Mouse (Mus musculus): Measurements from ENCODE around the gene 4932438H23Rik. TPM values are rescaled to one million over a fixed set of nuclear protein-coding genes. Genes with fewer than 3 reads are reported as not detected.
A peak's percentile ranks its signal among the peaks of the same experiment; 100 is the strongest.

4932438H23Rik gene
- polyA plus RNA-seq, 1 experiment from 2014 or later = not detected

DNA sequence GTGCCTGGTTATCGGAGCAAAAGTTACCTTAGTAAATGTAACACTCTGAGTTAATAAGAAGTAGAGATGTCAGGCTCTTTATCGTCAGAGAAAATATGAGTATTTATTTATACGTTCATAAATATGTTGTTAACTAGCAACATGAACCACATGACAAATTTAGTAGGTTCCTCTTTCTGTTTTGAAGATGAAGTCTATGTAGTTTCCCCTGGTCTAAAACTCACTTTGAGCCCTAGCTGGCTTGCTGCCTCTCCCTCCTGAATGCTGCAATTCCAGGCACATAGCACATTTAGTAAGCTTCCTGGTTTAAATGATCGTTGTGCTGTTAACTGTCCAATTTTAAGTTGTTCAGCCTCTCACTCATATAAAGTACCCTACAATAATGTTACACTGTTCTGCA is 64.2 kb downstream of the 4932438H23Rik start:
- Histone ChIP-seq H3K27ac (ENCODE audit: low read length) (no peak overlapping the region), H3K9me3 (replicated peaks; ENCODE audit: control insufficient read depth, low read length) (no peaks in the 10 kb centered on the region), H3K9ac (ENCODE audit: low read length) (no peak overlapping the region), H3K27me3 (ENCODE audit: control insufficient read depth, insufficient read depth, low read length) (no peaks in the 10 kb centered on the region), H3K4me1 (ENCODE audit: control insufficient read depth, insufficient read depth, low read length) (no peaks in the 10 kb centered on the region), H3K4me2 (ENCODE audit: low read depth, low read length) (no peak overlapping the region), H3K36me3 (ENCODE audit: control insufficient read depth, insufficient read depth) (peaks cover 72% of the 10 kb centered on the region), H3K4me3 (ENCODE audit: low read length) (no peak overlapping the region)
- 95% methylated on average over 4 of the region's 4 CpGs for WGBS
- ATAC-seq (replicated peaks; ENCODE audit: extremely low read depth, insufficient read depth, low FRiP score) = no peak

DNA sequence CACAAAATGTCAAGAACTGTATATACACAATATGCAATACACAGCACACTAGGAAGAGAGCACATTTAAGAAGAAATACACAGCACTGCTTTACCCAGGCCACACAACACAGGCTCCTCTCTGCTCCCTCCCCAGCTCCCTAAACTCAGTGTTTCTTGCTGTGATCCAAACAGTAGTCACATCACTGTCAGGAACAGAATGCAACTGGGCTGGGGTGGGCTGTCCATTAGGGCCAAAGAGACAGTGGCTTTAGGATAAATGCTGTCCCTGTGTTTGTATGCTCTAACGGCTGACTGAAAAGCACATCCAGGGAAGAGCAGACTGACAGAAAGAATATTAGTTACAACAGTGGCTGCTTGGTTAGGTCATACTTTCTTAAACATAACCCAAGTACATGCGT is 65.0 kb downstream of the 4932438H23Rik start:
- no peak for ATAC-seq (replicated peaks; ENCODE audit: extremely low read depth, insufficient read depth, low FRiP score)
- WGBS = 90% methylated on average over 2 of the region's 2 CpGs

DNA sequence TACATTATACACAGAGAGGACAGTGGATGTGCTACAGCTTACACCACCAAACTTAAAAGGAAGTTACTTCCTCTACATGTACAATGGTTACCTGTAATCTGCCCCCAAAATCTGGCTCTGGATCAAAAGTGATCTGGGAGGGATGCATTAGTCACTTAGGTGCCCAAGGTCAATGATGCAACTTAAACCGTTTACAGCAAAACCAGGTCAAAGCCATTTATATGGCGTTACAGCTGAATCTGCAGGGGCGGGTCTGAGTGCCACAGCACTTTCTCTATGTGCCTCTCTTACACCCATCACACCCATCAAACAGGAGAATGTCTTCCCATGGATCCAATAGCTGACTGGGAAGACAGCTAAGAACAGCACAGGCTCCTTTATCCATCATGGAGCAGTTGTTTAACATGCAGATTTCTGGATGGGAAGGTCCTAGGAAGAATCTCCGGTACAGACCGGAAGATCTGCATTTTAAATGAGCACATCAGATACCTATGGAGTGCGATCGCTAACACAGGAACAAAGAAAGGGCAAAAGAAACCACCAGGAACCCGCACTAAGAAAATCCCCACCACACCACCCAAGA is 65.7 kb downstream of the 4932438H23Rik start:
- H3K4me1 ChIP-seq (ENCODE audit: control insufficient read depth, insufficient read depth, low read length) = no peaks in the 10 kb centered on the region
- H3K9me3 ChIP-seq (replicated peaks; ENCODE audit: control insufficient read depth, low read length) = no peaks in the 10 kb centered on the region
- 92% methylated on average over 8 of the region's 8 CpGs for WGBS
- H3K36me3 ChIP-seq (ENCODE audit: control insufficient read depth, insufficient read depth) = peaks cover 76% of the 10 kb centered on the region
- no peak overlapping the region for H3K4me3 ChIP-seq (ENCODE audit: low read length)
- H3K4me2 ChIP-seq (ENCODE audit: low read depth, low read length) = no peak overlapping the region
- H3K9ac ChIP-seq (ENCODE audit: low read length) = no peak overlapping the region
- no peak for ATAC-seq (replicated peaks; ENCODE audit: extremely low read depth, insufficient read depth, low FRiP score)
- no peak overlapping the region for H3K27ac ChIP-seq (ENCODE audit: low read length)
- H3K27me3 ChIP-seq (ENCODE audit: control insufficient read depth, insufficient read depth, low read length) = no peaks in the 10 kb centered on the region

More for the DNA sequence above, 65.0 kb downstream of the 4932438H23Rik start:
- Histone ChIP-seq H3K27ac (ENCODE audit: low read length) (no peak overlapping the region), H3K4me1 (ENCODE audit: control insufficient read depth, insufficient read depth, low read length) (no peaks in the 10 kb centered on the region), H3K27me3 (ENCODE audit: control insufficient read depth, insufficient read depth, low read length) (no peaks in the 10 kb centered on the region), H3K9ac (ENCODE audit: low read length) (no peak overlapping the region), H3K4me2 (ENCODE audit: low read depth, low read length) (no peak overlapping the region), H3K9me3 (replicated peaks; ENCODE audit: control insufficient read depth, low read length) (no peaks in the 10 kb centered on the region), H3K4me3 (ENCODE audit: low read length) (no peak overlapping the region), H3K36me3 (ENCODE audit: control insufficient read depth, insufficient read depth) (peaks cover 75% of the 10 kb centered on the region)

DNA sequence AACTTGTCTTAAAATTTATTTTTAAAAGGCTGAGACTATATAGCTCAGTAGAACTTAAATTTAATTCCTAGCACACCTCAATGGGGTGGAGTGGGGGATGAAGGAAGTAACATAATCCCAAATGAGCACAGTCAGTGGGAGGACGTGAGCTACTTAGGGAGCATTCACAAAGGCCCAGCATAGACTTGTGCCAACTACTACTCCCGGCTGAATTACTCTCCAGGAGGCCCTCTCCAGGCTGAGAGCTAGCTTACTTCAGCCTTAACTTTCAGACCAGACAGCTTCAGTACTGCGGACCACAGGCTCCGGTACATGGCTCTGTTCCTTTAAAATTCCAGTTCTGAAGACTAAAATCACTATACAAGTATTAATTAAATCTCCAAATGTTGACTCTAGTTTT is 68.6 kb downstream of the 4932438H23Rik start:
- Histone ChIP-seq H3K27ac (ENCODE audit: low read length) (no peak overlapping the region), H3K36me3 (ENCODE audit: control insufficient read depth, insufficient read depth) (peaks cover 73% of the 10 kb centered on the region), H3K9me3 (replicated peaks; ENCODE audit: control insufficient read depth, low read length) (peaks cover 4% of the 10 kb centered on the region; the same call in 1 of the 2 replicates), H3K4me2 (ENCODE audit: low read depth, low read length) (no peak overlapping the region), H3K4me1 (ENCODE audit: control insufficient read depth, insufficient read depth, low read length) (no peaks in the 10 kb centered on the region), H3K9ac (ENCODE audit: low read length) (no peak overlapping the region), H3K4me3 (ENCODE audit: low read length) (no peak overlapping the region), H3K27me3 (ENCODE audit: control insufficient read depth, insufficient read depth, low read length) (no peaks in the 10 kb centered on the region)
- ATAC-seq (replicated peaks; ENCODE audit: extremely low read depth, insufficient read depth, low FRiP score) = no peak
- 88% methylated on average over 4 of the region's 4 CpGs for WGBS

DNA sequence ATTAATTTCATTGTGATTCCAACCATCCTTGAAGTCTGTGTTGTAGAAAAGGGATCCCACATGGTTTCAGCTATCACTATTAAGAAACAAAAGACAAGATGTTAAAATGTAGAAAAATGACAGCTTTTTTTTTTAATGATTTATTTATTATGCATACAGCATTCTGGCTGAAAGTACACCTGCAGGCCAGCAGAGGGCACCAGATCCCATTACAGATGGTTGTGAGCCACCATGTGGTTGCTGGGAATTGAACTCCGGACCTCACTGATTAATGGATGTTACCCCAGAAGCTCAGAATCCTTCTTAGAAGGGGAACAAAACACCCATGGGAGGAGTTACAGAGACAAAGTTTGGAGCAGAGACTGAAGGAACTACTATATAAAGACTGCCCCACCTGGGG is 71.5 kb downstream of the 4932438H23Rik start:
- WGBS = 84% methylated on average over 1 of the region's 1 CpGs
- H3K4me1 ChIP-seq (ENCODE audit: control insufficient read depth, insufficient read depth, low read length) = no peaks in the 10 kb centered on the region

DNA sequence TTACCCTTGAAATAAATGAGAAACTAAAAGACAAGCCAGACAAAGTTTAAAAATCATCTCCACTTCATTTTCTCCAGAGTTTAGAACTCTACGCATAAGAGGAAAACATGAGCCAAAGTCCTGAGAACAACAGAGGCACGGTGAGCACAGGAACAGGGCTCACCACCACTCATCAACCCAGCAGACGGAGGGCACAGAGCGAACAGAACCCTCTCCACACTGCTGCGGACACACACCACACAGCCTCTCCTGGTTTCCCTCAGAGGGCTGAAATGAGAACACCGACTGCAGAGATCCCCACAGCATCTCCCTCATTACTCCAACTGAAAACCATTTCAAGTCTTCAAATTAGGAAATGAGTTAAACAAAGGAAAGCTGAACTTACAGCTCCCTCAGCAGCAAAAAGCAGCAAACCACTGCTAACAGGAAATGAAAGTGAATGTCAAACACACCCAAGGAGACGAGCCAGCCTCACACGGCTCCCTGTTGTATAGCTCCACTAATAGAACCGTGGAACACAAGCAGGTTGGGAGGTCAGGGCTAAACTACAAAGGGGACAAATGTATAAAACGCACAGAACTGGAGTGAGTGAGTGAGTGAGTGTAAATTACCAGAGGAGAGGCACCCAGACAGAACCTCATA is 74.0 kb downstream of the 4932438H23Rik start:
- H3K4me2 ChIP-seq (ENCODE audit: low read depth, low read length) = no peak overlapping the region
- no peak overlapping the region for H3K27ac ChIP-seq (ENCODE audit: low read length)
- no peaks in the 10 kb centered on the region for H3K4me1 ChIP-seq (ENCODE audit: control insufficient read depth, insufficient read depth, low read length)
- H3K9me3 ChIP-seq (replicated peaks; ENCODE audit: control insufficient read depth, low read length) = peaks cover 4% of the 10 kb centered on the region; the same call in 1 of the 2 replicates
- WGBS = 89% methylated on average over 10 of the region's 10 CpGs
- ATAC-seq (replicated peaks; ENCODE audit: extremely low read depth, insufficient read depth, low FRiP score) = no peak
- no peaks in the 10 kb centered on the region for H3K27me3 ChIP-seq (ENCODE audit: control insufficient read depth, insufficient read depth, low read length)
- peaks cover 76% of the 10 kb centered on the region for H3K36me3 ChIP-seq (ENCODE audit: control insufficient read depth, insufficient read depth)
- no peak overlapping the region for H3K4me3 ChIP-seq (ENCODE audit: low read length)
- H3K9ac ChIP-seq (ENCODE audit: low read length) = no peak overlapping the region

More for the DNA sequence above, 71.5 kb downstream of the 4932438H23Rik start:
- peaks cover 77% of the 10 kb centered on the region for H3K36me3 ChIP-seq (ENCODE audit: control insufficient read depth, insufficient read depth)
- H3K27ac ChIP-seq (ENCODE audit: low read length) = no peak overlapping the region
- H3K9ac ChIP-seq (ENCODE audit: low read length) = no peak overlapping the region
- H3K9me3 ChIP-seq (replicated peaks; ENCODE audit: control insufficient read depth, low read length) = peaks cover 4% of the 10 kb centered on the region; the same call in 1 of the 2 replicates
- H3K27me3 ChIP-seq (ENCODE audit: control insufficient read depth, insufficient read depth, low read length) = no peaks in the 10 kb centered on the region
- H3K4me2 ChIP-seq (ENCODE audit: low read depth, low read length) = no peak overlapping the region
- H3K4me3 ChIP-seq (ENCODE audit: low read length) = no peak overlapping the region
- ATAC-seq (replicated peaks; ENCODE audit: extremely low read depth, insufficient read depth, low FRiP score) = no peak

DNA sequence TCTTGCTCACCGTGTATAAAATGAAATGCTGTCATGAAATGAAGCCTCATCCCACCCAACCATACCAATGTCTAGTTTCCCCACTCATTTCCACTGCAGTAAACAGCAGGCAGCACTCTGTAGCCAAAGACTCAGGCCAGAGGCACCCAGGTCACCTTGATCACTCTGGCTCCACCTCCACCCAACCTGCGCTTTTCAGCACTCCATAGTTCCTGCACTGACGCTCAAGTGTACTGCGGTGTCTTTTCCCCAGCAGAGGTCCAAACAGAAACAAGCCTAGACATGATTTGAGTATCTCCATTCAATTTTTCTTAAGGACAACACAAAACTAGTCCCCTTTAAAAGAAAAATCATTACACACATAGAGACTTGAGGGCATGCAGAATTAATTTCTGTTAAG is 75.4 kb downstream of the 4932438H23Rik start:
- ATAC-seq (replicated peaks; ENCODE audit: extremely low read depth, insufficient read depth, low FRiP score) = no peak
- Histone ChIP-seq H3K4me1 (ENCODE audit: control insufficient read depth, insufficient read depth, low read length) (no peaks in the 10 kb centered on the region), H3K4me2 (ENCODE audit: low read depth, low read length) (no peak overlapping the region), H3K27ac (ENCODE audit: low read length) (no peak overlapping the region), H3K9ac (ENCODE audit: low read length) (no peak overlapping the region), H3K27me3 (ENCODE audit: control insufficient read depth, insufficient read depth, low read length) (no peaks in the 10 kb centered on the region), H3K9me3 (replicated peaks; ENCODE audit: control insufficient read depth, low read length) (peaks cover 4% of the 10 kb centered on the region; the same call in 1 of the 2 replicates), H3K4me3 (ENCODE audit: low read length) (no peak overlapping the region), H3K36me3 (ENCODE audit: control insufficient read depth, insufficient read depth) (peaks cover 73% of the 10 kb centered on the region)
- 86% methylated on average over 4 of the region's 4 CpGs for WGBS

DNA sequence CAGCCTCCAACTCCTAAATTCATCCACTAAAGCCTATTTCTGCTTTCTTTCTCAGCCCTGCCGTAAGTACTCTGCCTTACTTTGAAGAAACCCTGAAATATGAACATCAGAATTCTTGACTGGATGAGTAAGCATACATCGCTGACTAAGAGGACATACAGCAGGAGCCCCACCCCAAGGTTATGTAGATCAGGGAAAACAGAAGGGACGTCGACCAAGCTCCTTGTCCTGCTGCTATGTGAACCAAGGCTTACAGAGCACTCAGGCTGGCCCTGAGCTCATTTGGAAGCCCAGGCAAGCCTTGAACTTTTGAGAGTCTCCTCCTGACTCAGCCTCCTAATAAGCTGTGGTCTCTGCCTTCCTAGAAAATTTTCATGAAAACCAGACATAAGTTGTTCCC is 79.2 kb downstream of the 4932438H23Rik start:
- no peak overlapping the region for H3K27ac ChIP-seq (ENCODE audit: low read length)
- WGBS = 79% methylated on average over 4 of the region's 4 CpGs
- no peak overlapping the region for H3K9ac ChIP-seq (ENCODE audit: low read length)
- no peak overlapping the region for H3K4me3 ChIP-seq (ENCODE audit: low read length)
- H3K4me2 ChIP-seq (ENCODE audit: low read depth, low read length) = no peak overlapping the region
- H3K36me3 ChIP-seq (ENCODE audit: control insufficient read depth, insufficient read depth) = peaks cover 53% of the 10 kb centered on the region
- H3K9me3 ChIP-seq (replicated peaks; ENCODE audit: control insufficient read depth, low read length) = no peaks in the 10 kb centered on the region
- no peaks in the 10 kb centered on the region for H3K27me3 ChIP-seq (ENCODE audit: control insufficient read depth, insufficient read depth, low read length)
- peaks cover 5% of the 10 kb centered on the region; the same call in 1 of the 2 replicates for H3K4me1 ChIP-seq (ENCODE audit: control insufficient read depth, insufficient read depth, low read length)
- no peak for ATAC-seq (replicated peaks; ENCODE audit: extremely low read depth, insufficient read depth, low FRiP score)

DNA sequence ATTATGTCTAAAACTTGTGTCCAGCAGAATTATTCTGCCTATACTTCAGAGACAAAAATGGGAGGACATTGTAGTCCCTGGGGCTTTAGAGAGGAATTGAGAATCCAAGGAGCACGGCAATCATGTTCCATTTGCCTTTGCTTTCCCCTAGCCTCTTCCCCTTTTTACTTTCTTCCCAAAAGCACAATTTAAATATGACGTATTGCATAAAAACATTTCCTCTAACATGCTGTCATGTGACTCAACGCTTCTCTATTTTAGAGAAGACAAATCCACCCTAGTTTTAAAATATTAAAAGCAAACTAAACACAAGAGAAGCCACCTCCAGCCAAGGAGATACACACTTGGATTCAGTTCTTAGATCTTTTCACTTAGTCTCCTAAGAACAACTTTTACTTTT is 83.1 kb downstream of the 4932438H23Rik start:
- no peak for ATAC-seq (replicated peaks; ENCODE audit: extremely low read depth, insufficient read depth, low FRiP score)
- H3K36me3 ChIP-seq (ENCODE audit: control insufficient read depth, insufficient read depth) = peaks cover 21% of the 10 kb centered on the region
- peak overlapping the region; percentile 63 for H3K4me2 ChIP-seq (ENCODE audit: low read depth, low read length)
- WGBS = 35% methylated on average over 3 of the region's 3 CpGs
- H3K4me1 ChIP-seq (ENCODE audit: control insufficient read depth, insufficient read depth, low read length) = peaks cover 13% of the 10 kb centered on the region
- H3K9ac ChIP-seq (ENCODE audit: low read length) = no peak overlapping the region; the same call in 1 of the 2 replicates
- no peaks in the 10 kb centered on the region for H3K27me3 ChIP-seq (ENCODE audit: control insufficient read depth, insufficient read depth, low read length)
- H3K27ac ChIP-seq (ENCODE audit: low read length) = no peak overlapping the region
- H3K9me3 ChIP-seq (replicated peaks; ENCODE audit: control insufficient read depth, low read length) = no peaks in the 10 kb centered on the region
- peak overlapping the region; percentile 76 for H3K4me3 ChIP-seq (ENCODE audit: low read length)

All from heart, embryonic 16.5 days (tissue).